Mouse (Mus musculus) ES-Bruce4 (cell line): Measurements from ENCODE around the gene Rbm6.

Experiments
- CTCF ChIP-seq: IDR thresholded peaks from one replicate; pipeline ENCODE4 v1.8.1; 2011; ENCODE audit warnings: low read depth, low read length
- EP300 ChIP-seq: IDR thresholded peaks from 2 replicates; pipeline ENCODE4 v1.6.1; 2011; ENCODE audit warnings: low read depth, low read length; ENCODE audit not compliant: insufficient read depth
- POLR2A ChIP-seq: IDR thresholded peaks from one replicate; pipeline ENCODE4 v1.8.1; 2011; ENCODE audit warnings: low read length; ENCODE audit not compliant: insufficient read depth

GRCm38 (mm10) chr9:107746679-107747078 is 126.4 kb downstream of the Rbm6 start:
- TF ChIP-seq CTCF (peak; percentile 24), EP300 (no peak), POLR2A (no peak)
